Mouse (Mus musculus) heart, postnatal 25 days (tissue): ENCODE data around the gene Nos2. TPM values are rescaled to one million over a fixed set of nuclear protein-coding genes. Genes with fewer than 3 reads are reported as not detected.
"Not testable (repeated sequence)": the region's sequence is repeated elsewhere in the genome, so short reads cannot be mapped to it uniquely, and the experiment has no call there.

Source experiments
- DNase-seq: peaks from one replicate; pipeline ENCODE4 v3.0.0; 2022; ENCODE audit warnings: low spot score
- intact Hi-C: fragments of 180-260 bp; cut with DNase I; formaldehyde crosslinking; loops from one replicate; pipeline ENCODE4 v1.15.1; 2025
- total RNA-seq, 2 experiments: library from RNA; stranded (reverse); gene quantifications; 2 replicates each; pipeline ENCODE4 v1.2.3; 2021

Nos2 gene
- total RNA-seq, 2 experiments from 2014 or later, result 5.2 to 6.8 TPM

DNA sequence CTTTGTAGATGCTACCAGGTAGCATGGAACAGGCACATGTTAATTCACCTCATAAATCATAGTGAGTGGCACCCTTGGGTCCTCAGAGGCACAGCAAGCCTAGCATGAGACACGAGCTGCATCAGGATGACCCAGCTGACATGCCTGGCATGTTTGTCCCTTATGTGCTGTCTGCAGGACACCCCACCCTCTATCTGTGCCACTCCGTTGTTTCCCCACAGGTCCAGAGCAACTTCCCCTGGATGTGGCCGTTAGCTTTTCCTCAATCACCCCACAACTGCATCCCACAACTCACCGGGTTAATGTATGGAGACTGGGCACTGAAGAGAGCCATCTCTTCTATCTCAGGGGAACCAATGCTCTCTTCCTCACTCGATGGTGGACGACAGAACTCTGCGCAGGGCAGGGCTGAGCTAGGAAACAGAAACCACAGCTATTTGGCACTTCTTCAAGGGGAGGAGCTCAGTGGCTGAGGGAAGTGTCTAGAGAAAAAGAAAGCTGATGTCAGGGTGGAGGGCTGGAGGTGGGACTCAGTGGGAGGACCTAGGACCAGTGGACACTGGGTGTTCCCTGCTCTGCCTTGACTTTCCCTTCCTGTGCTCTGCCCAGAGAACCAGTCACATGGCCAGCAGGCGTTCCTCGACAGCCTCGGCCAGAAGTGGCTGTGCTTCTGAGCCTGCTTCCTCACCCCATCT lies 64.0 kb downstream of the Nos2 start, which contains the start of gene Lgals9:
TSS of gene Lgals9 (minus strand) at position 464 of the 695 bp plus-strand sequence.
- peak; percentile 76 for DNase-seq
- intact Hi-C loops, result no loop called here

DNA sequence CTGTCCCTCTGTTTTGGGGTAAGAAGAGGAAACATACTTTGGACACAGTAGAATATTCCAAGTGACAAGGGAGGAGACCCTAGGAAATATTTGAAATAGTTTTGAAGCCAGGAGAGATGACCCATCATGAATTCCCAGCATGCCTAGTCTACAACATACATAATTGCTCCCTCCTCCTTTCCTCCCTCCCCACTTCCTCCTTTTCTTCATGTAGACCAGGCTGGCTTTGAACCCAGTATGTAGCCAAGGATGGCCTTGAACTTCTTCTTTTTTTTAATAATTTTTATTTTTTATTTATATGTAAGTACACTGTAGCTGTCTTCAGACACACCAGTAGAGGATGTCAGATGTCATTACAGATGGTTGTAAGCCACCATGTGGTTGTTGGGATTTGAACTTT lies 64.9 kb downstream of the Nos2 start:
- intact Hi-C loops, result no loop called here
- no peak for DNase-seq

DNA sequence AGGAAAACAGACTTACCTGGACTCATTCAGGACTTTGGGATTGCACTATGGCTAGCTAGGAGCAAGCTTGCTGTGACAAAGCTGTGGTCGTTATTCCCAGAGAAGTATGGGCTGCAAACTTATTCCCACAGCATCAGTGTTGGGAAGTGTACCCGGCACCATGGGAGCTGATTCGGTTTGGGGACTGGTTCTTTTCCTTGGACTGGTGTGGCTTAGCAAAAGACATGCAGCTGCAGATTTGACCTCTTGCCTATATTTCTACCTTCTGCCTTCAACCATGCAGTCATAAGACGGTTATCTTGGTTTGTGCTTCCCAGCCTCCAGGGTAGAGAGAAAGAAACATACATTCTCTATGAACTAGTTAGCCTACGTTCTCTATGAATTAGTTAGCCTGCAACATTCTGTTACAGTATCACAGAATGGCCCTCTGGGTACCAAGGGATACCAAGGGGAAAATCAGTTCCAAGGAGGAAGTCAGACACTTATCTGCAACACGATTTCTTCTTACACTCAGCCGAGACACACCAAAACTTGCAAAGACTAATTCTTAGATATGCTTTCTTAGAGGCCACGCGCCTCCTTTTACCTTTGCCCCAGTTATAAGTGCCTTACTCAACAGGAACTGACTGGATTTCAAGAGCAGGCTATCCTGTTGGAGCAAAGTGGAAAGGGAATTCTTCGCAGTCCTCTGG lies 65.9 kb downstream of the Nos2 start:
- DNase-seq, result no peak
- intact Hi-C loops, result no loop called here

DNA sequence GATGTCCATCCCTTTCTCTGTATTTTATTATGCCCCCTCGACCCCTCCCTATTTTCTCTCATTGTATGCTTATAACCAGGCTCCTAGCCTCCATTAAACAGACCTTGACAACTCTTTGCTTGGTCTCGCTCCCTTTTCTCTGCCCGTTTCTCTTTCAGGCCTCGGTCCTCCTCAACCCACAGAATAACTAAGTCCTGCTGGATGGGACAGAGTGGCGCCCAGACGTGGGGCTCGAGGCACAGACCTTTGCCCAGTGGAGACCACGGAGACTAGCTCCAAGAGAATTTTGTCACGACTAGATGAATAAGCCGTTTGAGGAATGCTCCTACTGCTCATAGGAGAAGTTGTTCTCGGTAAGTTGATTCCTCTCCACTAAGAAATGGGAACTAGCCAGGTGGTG lies 68.6 kb downstream of the Nos2 start:
- DNase-seq, intact Hi-C loops: not testable (repeated sequence)

DNA sequence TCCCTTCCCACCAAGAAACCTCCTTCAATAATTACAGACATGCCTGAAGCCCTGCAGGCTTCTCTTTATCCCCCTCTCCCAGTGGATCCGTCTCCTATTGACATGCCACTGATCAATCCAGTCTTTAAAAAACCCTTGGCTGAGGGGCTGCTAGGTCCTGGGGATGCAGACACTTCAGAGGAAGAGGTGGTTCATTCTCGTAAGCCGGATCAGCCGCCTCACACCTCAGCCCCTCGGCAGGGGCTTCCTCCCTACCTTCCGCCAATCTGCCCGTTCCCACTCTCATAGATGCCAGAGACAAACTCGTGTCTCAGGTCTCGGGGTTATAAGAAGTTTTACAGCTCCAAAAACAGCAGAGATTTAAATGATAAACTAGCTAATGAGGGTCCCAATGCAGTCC lies 69.5 kb downstream of the Nos2 start:
- DNase-seq, result no peak
- intact Hi-C loops, result no loop called here

DNA sequence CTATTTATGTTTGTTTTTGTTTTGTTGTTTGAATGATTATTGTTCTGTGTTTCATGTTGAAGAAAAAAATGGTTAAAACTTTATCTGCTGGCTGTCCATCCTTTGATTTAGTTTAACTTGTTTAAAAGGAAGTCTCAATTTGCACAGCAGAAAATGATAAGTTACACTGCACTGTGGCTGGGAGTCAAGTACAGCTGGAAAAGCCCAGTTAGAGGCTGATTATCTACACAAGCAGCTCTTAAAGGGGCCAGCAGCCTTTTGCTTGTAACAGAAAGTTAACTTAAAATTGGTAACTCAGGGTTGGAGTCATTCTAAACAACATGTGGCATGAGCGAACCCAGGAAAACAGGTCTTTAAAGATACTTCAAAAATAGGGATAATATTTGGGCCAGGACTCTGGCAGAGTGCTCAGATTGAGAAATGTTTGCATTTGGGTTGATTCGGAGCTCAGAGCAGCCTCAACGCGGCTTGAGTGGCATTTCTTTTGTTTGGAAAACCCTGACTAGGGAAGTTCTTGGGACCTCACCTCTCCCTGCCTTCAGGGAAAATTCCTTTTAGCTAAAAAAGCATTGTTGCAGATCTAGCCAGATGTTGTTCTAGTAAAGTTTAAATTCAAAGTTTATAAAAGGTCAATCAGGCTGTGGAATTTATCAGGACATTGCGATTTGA lies 70.4 kb downstream of the Nos2 start:
- intact Hi-C loops, DNase-seq: not testable (repeated sequence)

DNA sequence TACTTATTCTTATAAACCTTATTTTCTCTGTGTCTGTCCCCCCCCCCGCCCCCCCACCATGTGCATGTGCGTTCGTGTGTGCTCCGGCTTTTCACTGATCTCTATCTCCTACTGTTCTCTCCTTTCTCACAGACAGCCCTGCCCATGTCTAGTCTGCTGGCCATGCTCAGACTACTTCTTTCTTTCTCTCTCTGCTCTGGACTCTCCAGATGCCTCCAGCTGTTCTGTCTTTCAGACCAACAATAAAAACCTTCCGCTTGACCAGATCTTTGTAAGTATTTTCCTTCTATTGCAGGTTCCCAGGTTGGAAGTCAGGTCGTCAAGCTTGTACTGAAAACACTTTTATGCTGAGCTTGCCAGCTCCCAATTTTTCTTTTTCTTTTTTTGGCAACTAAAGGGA lies 78.5 kb downstream of the Nos2 start:
- no peak for DNase-seq
- intact Hi-C loops, result no loop called here

DNA sequence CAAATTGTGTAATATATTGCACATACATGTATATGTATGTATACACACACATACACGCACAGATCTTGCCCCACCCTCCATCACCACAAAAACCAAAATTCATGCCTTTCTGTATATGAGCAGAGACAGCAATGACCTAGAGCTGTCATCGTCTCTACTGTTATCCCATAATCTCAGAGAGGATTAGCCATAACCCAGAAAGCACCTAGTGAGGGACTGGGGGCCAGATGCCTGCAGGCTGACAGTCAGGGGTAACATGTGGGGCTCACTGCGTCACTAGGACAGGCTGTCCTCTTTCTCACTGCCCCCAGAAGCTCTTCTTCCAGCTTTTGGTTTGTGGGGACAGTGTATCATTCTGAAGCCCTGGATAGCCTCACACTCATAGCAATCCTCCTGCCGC lies 81.3 kb downstream of the Nos2 start:
- DNase-seq, result no peak
- intact Hi-C loops, result no loop called here

DNA sequence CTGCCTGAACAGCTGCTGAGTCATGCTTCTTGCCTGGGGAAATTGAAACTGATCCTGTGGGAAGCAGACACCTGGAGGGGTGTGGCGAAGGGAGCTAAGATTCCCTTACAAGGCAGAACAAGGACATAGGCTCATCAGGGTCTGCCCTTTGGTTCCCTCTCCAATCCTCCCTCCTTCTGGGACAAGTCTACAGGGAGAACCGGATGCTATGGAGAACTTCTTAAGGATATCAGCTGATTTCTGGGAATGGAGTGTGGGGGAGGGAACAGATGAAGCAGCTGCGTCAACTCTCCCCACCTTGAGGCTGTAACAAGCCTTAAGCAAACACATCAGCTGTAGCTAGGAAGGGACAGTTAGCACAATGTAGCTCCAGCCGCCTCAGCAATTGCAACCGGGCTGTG lies 82.0 kb downstream of the Nos2 start:
- no peak for DNase-seq
- intact Hi-C loops, result no loop called here

DNA sequence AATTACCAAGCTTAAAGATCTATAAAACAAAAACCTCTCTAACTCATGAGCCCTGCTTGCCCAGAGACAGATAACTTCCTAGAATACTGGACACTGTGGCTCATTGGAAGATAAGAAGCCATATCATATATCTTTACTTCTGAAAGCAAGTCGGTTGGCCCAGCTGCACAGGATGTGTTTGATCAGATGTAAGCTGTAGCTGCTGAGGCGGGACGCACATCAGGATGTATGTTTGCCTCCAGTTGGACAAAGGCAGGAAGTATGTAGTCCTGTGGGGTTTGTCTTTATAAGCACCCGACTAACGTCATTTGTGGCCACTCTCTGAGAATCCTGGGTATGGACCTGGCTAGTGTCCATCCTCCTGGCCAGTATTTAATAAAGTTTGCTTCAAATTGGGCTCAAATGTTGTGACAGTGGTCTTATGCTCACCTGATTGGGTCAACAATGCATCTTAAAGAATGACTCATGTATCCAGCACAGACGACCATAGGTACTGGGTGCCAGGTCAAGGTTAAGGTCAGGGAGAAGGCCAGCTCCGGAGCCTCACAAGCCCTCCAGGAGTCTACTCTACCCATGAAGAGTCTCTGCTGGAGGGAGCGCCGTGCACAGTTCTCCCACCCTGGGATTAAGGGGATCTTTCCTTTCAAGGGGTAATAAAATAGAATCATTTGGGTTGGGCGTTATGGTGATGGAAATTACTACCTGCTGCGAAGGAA lies 82.6 kb downstream of the Nos2 start:
- no peak for DNase-seq
- intact Hi-C loops, result no loop called here

DNA sequence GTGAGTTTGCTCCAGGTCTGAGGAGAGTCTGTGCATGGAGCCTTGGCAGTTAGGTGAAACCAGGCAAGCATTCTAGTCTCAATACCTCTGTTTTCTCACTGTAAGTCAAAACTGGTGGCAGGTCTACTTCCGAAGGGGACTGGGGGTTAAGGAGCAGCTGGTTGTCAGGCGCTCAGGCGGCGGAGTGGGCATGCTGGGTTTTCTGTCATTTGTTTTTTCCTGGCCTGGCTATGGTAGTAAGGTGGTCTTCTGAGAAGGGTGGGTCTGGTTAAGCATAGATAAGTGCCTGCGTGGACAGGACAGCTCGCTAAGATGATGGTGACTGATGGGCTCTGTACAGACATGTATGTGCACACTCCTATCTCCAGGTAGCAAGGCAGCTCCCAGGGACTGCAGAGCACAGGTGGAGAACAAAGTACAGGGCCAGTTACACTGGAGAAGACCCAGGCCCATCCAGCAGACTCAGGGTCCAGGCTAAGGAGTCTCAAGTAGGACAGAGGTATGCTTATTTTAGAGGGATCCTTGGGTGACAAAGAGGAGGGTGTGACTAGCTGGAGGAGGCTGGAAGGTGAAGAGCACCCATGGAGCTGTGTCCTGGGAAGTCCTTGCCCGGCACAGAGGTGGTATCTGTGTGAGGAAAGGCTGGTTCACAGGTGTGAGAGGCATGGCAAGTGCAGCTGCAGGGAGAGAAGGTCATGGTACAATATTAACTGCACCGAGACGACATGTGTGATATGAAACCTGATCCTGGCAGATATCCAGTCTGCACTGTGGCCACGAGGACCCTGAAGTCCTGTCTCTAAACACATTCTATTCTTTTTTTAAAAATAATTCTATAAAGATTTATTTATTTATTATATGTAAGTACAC lies 83.4 kb downstream of the Nos2 start:
- intact Hi-C loops, result no loop called here
- DNase-seq, result no peak

DNA sequence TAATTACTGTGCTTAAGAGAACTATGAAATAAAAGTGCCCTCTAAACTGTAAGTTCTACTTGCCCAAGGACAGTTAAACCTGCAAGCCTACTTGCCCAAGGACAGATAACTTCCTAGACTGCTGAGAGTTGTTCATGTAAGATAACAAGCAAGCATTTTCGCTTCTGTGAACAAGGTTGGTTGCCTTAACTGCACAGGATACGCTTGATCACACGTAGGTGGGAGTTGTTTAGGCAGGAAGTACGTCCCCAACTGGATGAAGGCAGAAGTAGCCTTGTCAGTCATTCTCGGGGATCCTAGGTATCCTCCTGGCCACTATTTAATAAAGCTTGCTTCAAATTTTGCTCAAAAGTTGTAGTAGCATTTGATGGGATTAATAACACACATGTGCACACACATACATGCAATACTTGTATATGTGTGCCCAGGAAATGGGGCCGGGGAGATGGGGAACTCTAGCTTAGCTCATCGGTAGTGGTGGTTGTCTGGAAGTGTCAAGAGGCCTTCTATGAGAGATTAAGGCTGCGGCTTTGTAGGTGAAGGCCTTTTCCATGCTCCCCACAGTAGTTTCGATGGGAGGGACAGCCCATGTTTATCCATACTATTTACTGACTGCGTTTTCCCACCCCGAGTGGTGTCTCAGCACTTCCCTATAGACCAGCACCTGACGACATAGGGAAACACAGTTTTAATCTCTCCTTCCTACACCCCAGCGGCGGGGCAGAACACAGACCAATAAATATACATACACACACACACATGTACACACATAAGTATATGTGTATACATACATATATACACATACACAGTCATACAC lies 85.2 kb downstream of the Nos2 start:
- intact Hi-C loops, result no loop called here
- no peak for DNase-seq

DNA sequence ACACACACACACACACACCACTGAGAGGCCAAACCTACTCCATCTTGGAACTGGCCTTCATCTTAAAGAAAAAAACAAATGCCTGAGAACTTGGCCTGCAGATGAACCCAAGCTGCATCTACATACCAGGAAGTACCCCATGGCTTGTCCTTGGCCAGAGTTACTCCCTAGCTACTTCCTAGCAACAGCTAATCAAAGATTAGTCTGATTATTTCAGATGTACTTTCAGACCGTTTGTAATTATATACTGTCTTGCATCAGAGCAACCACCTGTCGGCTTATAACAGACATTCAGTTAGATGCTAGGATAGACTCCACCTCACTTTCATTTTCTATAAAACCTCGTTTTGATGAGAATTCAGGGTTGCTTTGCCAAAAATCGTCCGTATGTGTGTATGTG lies 85.8 kb downstream of the Nos2 start:
- no peak for DNase-seq
- intact Hi-C loops, result no loop called here

DNA sequence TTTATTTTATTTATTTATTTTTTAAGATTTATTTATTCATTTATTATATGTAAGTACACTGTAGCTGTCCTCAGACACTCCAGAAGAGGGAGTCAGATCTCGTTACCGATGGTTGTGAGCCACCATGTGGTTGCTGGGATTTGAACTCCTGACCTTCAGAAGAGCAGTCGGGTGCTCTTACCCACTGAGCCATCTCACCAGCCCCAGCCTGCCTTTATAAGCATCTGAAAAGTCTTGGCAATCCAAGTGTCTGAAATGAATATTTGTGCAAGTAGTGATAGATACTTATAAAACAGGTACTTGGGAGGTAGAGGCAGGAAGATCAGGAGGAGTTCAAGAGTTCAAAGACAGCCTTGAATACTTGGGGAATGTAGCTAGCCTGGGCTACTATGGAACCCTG lies 86.8 kb downstream of the Nos2 start:
- intact Hi-C loops, DNase-seq: not testable (repeated sequence)

DNA sequence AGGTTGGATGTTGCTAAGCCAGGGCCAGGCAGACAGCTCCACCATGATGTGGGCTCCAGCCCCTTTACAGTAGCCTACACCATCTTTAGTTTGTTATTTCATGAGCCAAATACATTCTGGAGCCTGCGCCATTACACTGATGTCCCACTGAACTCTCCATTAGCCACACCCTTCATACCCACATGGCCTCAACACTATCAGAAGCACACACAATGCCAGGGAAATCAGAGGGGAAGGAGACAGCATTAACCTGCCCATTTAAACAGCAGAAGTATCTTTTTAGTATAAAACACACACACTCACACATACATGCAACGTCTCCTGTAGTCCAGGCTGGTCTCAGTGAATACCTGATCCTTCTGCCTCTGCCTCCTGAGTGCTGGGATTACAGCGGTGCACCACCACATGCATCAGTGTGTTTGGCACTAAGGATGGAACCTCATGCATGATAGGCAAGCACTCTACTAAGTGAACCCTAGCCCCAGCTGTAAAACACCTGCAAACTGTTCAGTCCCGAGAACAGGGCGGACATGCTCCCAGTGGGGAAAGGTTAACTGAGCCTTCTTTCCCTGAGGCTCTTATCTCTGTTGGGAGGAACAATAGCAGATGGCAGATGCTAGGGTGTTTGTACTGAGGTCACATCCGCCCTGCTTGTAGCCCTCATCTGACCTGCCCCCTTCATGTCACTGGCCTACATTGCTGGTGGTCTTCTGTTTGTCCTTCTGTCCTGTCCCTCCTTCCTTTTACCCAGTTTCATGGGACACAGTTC lies 87.6 kb downstream of the Nos2 start:
- DNase-seq, result no peak
- intact Hi-C loops, result no loop called here

DNA sequence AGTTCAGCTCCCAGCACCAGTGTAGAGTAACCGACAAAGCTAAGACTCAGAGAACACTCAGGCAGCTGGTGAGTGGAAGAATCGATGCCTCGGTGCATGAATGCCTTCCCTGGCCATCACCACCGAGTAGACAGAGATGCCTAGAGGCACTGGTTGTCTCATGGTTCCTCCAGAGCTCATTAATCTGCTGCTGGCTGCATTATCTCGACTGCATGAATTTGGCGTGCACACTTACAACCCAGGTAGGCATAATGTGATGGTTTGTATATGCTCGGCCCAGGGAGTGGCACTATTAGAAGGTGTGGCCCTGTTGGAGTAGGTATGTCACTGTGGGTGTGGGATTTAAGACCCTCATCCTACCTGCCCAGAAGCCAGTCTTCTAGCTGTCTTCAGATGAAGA lies 88.3 kb downstream of the Nos2 start:
- no peak for DNase-seq
- intact Hi-C loops, result no loop called here
